Mouse (Mus musculus): ENCODE data around the gene Frrs1.

- TF ChIP-seq GATA1 (IDR thresholded peaks at IDR 0.05; ENCODE audit: low read length) (no peak), TAL1 (IDR thresholded peaks at IDR 0.05; ENCODE audit: low read length) (no peak)
These were observed 6.0 kb downstream of the Frrs1 start for GRCm38 (mm10) chr3:116865199-116865636.

All from erythroblast, embryonic 14.5 days (primary cell).